In the genomic region with DNA sequence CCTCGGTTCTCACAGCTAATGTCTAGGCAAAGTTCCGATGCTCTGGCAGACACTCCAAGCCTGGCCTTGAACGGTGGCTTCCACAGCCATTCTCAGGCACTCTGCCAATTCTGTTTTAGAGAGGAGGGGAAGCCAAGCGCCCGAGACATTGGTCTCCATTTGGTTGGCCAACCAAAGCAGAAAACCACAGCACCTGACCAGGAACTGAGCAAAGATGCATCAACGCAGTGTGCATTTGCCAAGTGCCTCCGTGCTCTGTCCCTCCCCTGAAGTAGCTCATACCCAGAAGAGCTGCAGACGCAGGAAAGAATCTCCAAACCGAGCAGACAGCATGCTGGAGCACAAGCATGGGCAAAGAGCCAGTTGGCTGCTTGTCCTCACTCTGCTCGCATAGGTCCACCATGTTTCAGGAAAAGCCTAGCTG, we compare ENCODE assay signal across 8 mouse cellular contexts. TPM values are rescaled to one million over a fixed set of nuclear protein-coding genes. Genes with fewer than 3 reads are reported as not detected.
DNase-seq lines count a peak whose midpoint lies in the region; ATAC-seq and TF ChIP-seq lines count a peak whose summit lies in the region.

No protein-coding gene starts in this region.

- TF ChIP-seq CTCF in forebrain, postnatal 0 days (IDR thresholded peaks at IDR 0.05; ENCODE audit: low read depth) = no peak

- peaks cover 37% of the 10 kb centered on the region for H3K27me3 ChIP-seq in heart, embryonic 10.5 days (ENCODE audit: insufficient read depth, poor library complexity, severe bottlenecking)
- H3K27me3 ChIP-seq in forebrain, postnatal 0 days (ENCODE audit: insufficient read depth, low read length) = peaks cover 12% of the 10 kb centered on the region

- no peaks in the 10 kb centered on the region for H3K9me3 ChIP-seq in heart, embryonic 10.5 days
- no peaks in the 10 kb centered on the region for H3K9me3 ChIP-seq in forebrain, postnatal 0 days (ENCODE audit: low read length)

- no peak overlapping the region for H3K9ac ChIP-seq in forebrain, postnatal 0 days

- ATAC-seq in forebrain, postnatal 0 days = peak; percentile 64
- ATAC-seq in activated CD4-positive, CD25-positive, alpha-beta regulatory T cell, adult 4 months = no peak

- peak; percentile 92 for DNase-seq in heart, adult 11 months
- no peak for DNase-seq in heart, embryonic 10.5 days (ENCODE audit: low spot score)
- DNase-seq in right cerebral cortex, postnatal 10 days (ENCODE audit: low spot score in 2 of 2) = peak; percentile 58 to 59
- DNase-seq in right cerebral cortex, postnatal 25 days = no peak
- peak; percentile 84 for DNase-seq in forebrain, postnatal 0 days
- DNase-seq in lung, postnatal 10 days = peak; percentile 59
- no peak for DNase-seq in retina, postnatal 1 day

- H3K27ac ChIP-seq in heart, embryonic 10.5 days = no peak overlapping the region
- no peak overlapping the region for H3K27ac ChIP-seq in forebrain, postnatal 0 days (ENCODE audit: low read depth, low read length)

- WGBS in heart, embryonic 10.5 days = 79% methylated on average over 10 of the region's 10 CpGs
- WGBS in forebrain, postnatal 0 days = 38% methylated on average over 10 of the region's 10 CpGs

- peaks cover 13% of the 10 kb centered on the region for H3K4me1 ChIP-seq in heart, embryonic 10.5 days
- H3K4me1 ChIP-seq in forebrain, postnatal 0 days (ENCODE audit: insufficient read depth) = no peaks in the 10 kb centered on the region; the same call in 1 of the 2 replicates

- no peaks in the 10 kb centered on the region for H3K36me3 ChIP-seq in heart, embryonic 10.5 days
- no peaks in the 10 kb centered on the region for H3K36me3 ChIP-seq in forebrain, postnatal 0 days (ENCODE audit: insufficient read depth)

- peak overlapping the region; percentile 21; the same call in 1 of the 2 replicates for H3K4me2 ChIP-seq in forebrain, postnatal 0 days (ENCODE audit: low read depth)

- H3K4me3 ChIP-seq in heart, embryonic 10.5 days = no peak overlapping the region
- H3K4me3 ChIP-seq in forebrain, postnatal 0 days (ENCODE audit: low read depth, low read length) = no peak overlapping the region

RNA-seq across cellular contexts. Expression of gene Plekhd1, which starts 4.6 kb away (rescaled TPM):
- polyA plus RNA-seq in heart, embryonic 10.5 days (2016; fragmentation: Nextera tagmentation; extraction: Ambion mirVana) = 0.38 and 0.63 TPM in 2 replicates
- 0.77 and 1.1 TPM in 2 replicates for total RNA-seq in forebrain, postnatal 0 days (2014; rRNA removed)
- 0.70 and 1.3 TPM in 2 replicates for polyA plus RNA-seq in forebrain, postnatal 0 days (2015; fragmentation: Nextera tagmentation; extraction: Ambion mirVana)
- 1 to 10 TPM in 1 of 2 experiments, under 1 TPM in 1; 0.36 to 1.3 TPM for polyA plus RNA-seq in activated CD4-positive, CD25-positive, alpha-beta regulatory T cell, adult 4 months (2017; shearing (Covaris generic))

RNA-seq across cellular contexts. Expression of gene Erh, which starts 43.7 kb away (rescaled TPM):
- 265 and 347 TPM in 2 replicates for polyA plus RNA-seq in heart, embryonic 10.5 days (2016; fragmentation: Nextera tagmentation; extraction: Ambion mirVana)
- 85.6 and 106 TPM in 2 replicates for total RNA-seq in forebrain, postnatal 0 days (2014; rRNA removed)
- 285 and 329 TPM in 2 replicates for polyA plus RNA-seq in forebrain, postnatal 0 days (2015; fragmentation: Nextera tagmentation; extraction: Ambion mirVana)
- polyA plus RNA-seq in activated CD4-positive, CD25-positive, alpha-beta regulatory T cell, adult 4 months (2017; shearing (Covaris generic)) = 100 to 1,000 TPM; 110 to 140 TPM

RNA-seq across cellular contexts. Expression of gene Slc39a9, which starts 44.1 kb away (rescaled TPM):
- 21.6 and 24.5 TPM in 2 replicates for polyA plus RNA-seq in heart, embryonic 10.5 days (2016; fragmentation: Nextera tagmentation; extraction: Ambion mirVana)
- 14.0 and 19.4 TPM in 2 replicates for total RNA-seq in forebrain, postnatal 0 days (2014; rRNA removed)
- 15.0 and 20.7 TPM in 2 replicates for polyA plus RNA-seq in forebrain, postnatal 0 days (2015; fragmentation: Nextera tagmentation; extraction: Ambion mirVana)
- polyA plus RNA-seq in activated CD4-positive, CD25-positive, alpha-beta regulatory T cell, adult 4 months (2017; shearing (Covaris generic)) = 10 to 100 TPM; 21.0 to 24.3 TPM

Comparison
In these comparisons a context has a peak if more than half of its experiments do, and no peak if none do; other contexts are left out.
1. DNase-seq: peak in heart, adult 11 months (single experiment), right cerebral cortex, postnatal 10 days (2 of 2), forebrain, postnatal 0 days (single experiment) and lung, postnatal 10 days (single experiment); none in heart, embryonic 10.5 days (single experiment), right cerebral cortex, postnatal 25 days (single experiment) and retina, postnatal 1 day (single experiment).